Mouse (Mus musculus) granulocyte monocyte progenitor cell, adult 5-6 weeks (primary cell): ENCODE measurements around the gene Glis3. TPM values are rescaled to one million over a fixed set of nuclear protein-coding genes. Genes with fewer than 3 reads are reported as not detected.
A peak's percentile ranks its signal among the peaks of the same experiment; 100 is the strongest.

Source experiments
- ATAC-seq: replicated peaks from 2 replicates; pipeline ENCODE4 v1.8.0; 2016; ENCODE audit warnings: mild to moderate bottlenecking, moderate TSS enrichment, inconsistent platforms; ENCODE audit not compliant: poor library complexity, severe bottlenecking
- total RNA-seq, 2 experiments: library from RNA; stranded (forward) in 1 of 2; stranded (reverse) in 1 of 2; fragments of 200-712, 200-1000 nt in 1 of 2; fragments of >200 nt in 1 of 2; fragmentation: Nextera tagmentation in 1 of 2; gene quantifications; 2 replicates each; pipeline ENCODE4 v1.2.3; 2014 to 2017

The Glis3 gene
- total RNA-seq, 2 experiments from 2014 or later: 4.5 to 10.0 TPM

- no peak for ATAC-seq
Observed at GRCm38 (mm10) chr19:28395584-28395861, 284.4 kb downstream of the Glis3 start.

GRCm38 (mm10) chr19:28394826-28395583 is 284.9 kb downstream of the Glis3 start:
- no peak for ATAC-seq

GRCm38 (mm10) chr19:28393766-28394165 is 286.1 kb downstream of the Glis3 start:
- ATAC-seq: no peak

- no peak for ATAC-seq
Observed at GRCm38 (mm10) chr19:28392838-28393237, 287.0 kb downstream of the Glis3 start.

GRCm38 (mm10) chr19:28390920-28391319 is 289.0 kb downstream of the Glis3 start:
- ATAC-seq: no peak

GRCm38 (mm10) chr19:28389146-28389545 is 290.7 kb downstream of the Glis3 start:
- ATAC-seq: no peak

- ATAC-seq: no peak
Observed at GRCm38 (mm10) chr19:28383425-28383824, 296.5 kb downstream of the Glis3 start.

GRCm38 (mm10) chr19:28382168-28382911 is 297.5 kb downstream of the Glis3 start:
- no peak for ATAC-seq

- no peak for ATAC-seq
Observed at GRCm38 (mm10) chr19:28381441-28381840, 298.4 kb downstream of the Glis3 start.

- ATAC-seq: no peak
Observed at GRCm38 (mm10) chr19:28380691-28381262, 299.1 kb downstream of the Glis3 start.

- peak; percentile 48; the same call in 1 of the 2 replicates for ATAC-seq
Observed at GRCm38 (mm10) chr19:28377788-28378295, 302.0 kb downstream of the Glis3 start.

GRCm38 (mm10) chr19:28376401-28376800 is 303.5 kb downstream of the Glis3 start:
- ATAC-seq: no peak

GRCm38 (mm10) chr19:28375746-28376145 is 304.1 kb downstream of the Glis3 start:
- ATAC-seq: no peak

- ATAC-seq: no peak
Observed at GRCm38 (mm10) chr19:28374524-28374923, 305.4 kb downstream of the Glis3 start.

GRCm38 (mm10) chr19:28368215-28368614 is 311.7 kb downstream of the Glis3 start:
- ATAC-seq: no peak

GRCm38 (mm10) chr19:28367274-28367673 is 312.6 kb downstream of the Glis3 start:
- no peak for ATAC-seq

- no peak for ATAC-seq
Observed at GRCm38 (mm10) chr19:28366766-28367165, 313.1 kb downstream of the Glis3 start.

- ATAC-seq: peak; percentile 68
Observed at GRCm38 (mm10) chr19:28365897-28366296, 314.0 kb downstream of the Glis3 start.

GRCm38 (mm10) chr19:28360884-28361283 is 319.0 kb downstream of the Glis3 start:
- no peak for ATAC-seq

- ATAC-seq: no peak
Observed at GRCm38 (mm10) chr19:28357595-28357994, 322.3 kb downstream of the Glis3 start.
